Mouse (Mus musculus) olfactory bulb, adult 2 months (tissue): Measurements from ENCODE around the gene Ptprt. TPM values are rescaled to one million over a fixed set of nuclear protein-coding genes. Genes with fewer than 3 reads are reported as not detected.

ENCODE experiments used
- H3K27ac ChIP-seq: fragments of 200-500 bp; 2 replicates; pipeline ENCODE4 v1.5.1; 2012; ENCODE audit warnings: low read depth, low read length; ENCODE audit not compliant: insufficient read depth
- H3K4me1 ChIP-seq: fragments of 200-500 bp; 2 replicates; pipeline ENCODE4 v1.6.1; 2012; ENCODE audit warnings: low read length; ENCODE audit not compliant: control insufficient read depth, insufficient read depth
- H3K4me3 ChIP-seq: fragments of 200-500 bp; 2 replicates; pipeline ENCODE4 v1.5.1; 2012; ENCODE audit warnings: mild to moderate bottlenecking, low read depth, low read length, moderate library complexity; ENCODE audit not compliant: insufficient read depth
- CTCF ChIP-seq: fragments of 200-500 bp; IDR thresholded peaks from 2 replicates; pipeline ENCODE4 v1.5.1; 2012; ENCODE audit warnings: low read depth, mild to moderate bottlenecking, low read length, moderate library complexity; ENCODE audit not compliant: insufficient read depth
- POLR2A ChIP-seq: fragments of 200-500 bp; IDR thresholded peaks from 2 replicates; pipeline ENCODE4 v1.6.1; 2012; ENCODE audit warnings: mild to moderate bottlenecking, low read depth, low read length, moderate library complexity; ENCODE audit not compliant: insufficient read depth
- WGBS: fragments of 180-500 bp; shearing (Covaris S2); methylation state at CpG from one replicate; pipeline ENCODE4 v1.1.7; 2018; 5-methylcytosine and 5-hydroxymethylcytosine counted together
- polyA plus RNA-seq: library from polyadenylated mRNA; stranded (reverse); fragments of >200 nt; gene quantifications from 2 replicates; pipeline ENCODE4 v1.2.4, GENCODE M21; 2012; ENCODE audit warnings: low replicate concordance; ENCODE audit not compliant: missing spikeins, insufficient read depth, insufficient read length

Gene Ptprt
- polyA plus RNA-seq, 1 experiment = 33.3 TPM

- TF ChIP-seq CTCF (no peak), POLR2A (no peak)
- H3K4me1 ChIP-seq = peaks cover 10% of the 10 kb centered on the region
- WGBS = 57% methylated on average over 4 of the region's 4 CpGs
- H3K27ac ChIP-seq = no peak overlapping the region
- no peak overlapping the region for H3K4me3 ChIP-seq
Observed at GRCm38 (mm10) chr2:162661733-162662132, 786 bp upstream of the Ptprt start.

- H3K27ac ChIP-seq = 0 out of 2 replicates have a peak overlapping the region, but pooled peaks have one; percentile 16
- TF ChIP-seq POLR2A = no peak
- no peak for TF ChIP-seq CTCF
- under 1% methylated on average over 57 of the region's 57 CpGs for WGBS
- peak overlapping the region; percentile 76 for H3K4me3 ChIP-seq
- H3K4me1 ChIP-seq = peaks cover 10% of the 10 kb centered on the region
Observed at GRCm38 (mm10) chr2:162660231-162660940, 561 bp downstream of the Ptprt start.

- under 1% methylated on average over 18 of the region's 18 CpGs for WGBS
- H3K27ac ChIP-seq = 0 out of 2 replicates have a peak overlapping the region, but pooled peaks have one; percentile 47
- peak; percentile 90 for TF ChIP-seq CTCF
- TF ChIP-seq POLR2A = no peak
- H3K4me3 ChIP-seq = peak overlapping the region; percentile 76
- H3K4me1 ChIP-seq = peaks cover 10% of the 10 kb centered on the region
Observed at GRCm38 (mm10) chr2:162658997-162659396, 1.9 kb downstream of the Ptprt start.

- H3K4me3 ChIP-seq = no peak overlapping the region
- H3K27ac ChIP-seq = no peak overlapping the region
- TF ChIP-seq POLR2A (no peak), CTCF (no peak)
- H3K4me1 ChIP-seq = peaks cover 13% of the 10 kb centered on the region
- 33% methylated on average over 7 of the region's 7 CpGs for WGBS
Observed at GRCm38 (mm10) chr2:162657541-162657940, 3.4 kb downstream of the Ptprt start.

GRCm38 (mm10) chr2:162654416-162654815, 6.5 kb downstream of the Ptprt start:
- Histone ChIP-seq H3K4me1 (peaks cover 5% of the 10 kb centered on the region), H3K4me3 (no peak overlapping the region), H3K27ac (no peak overlapping the region)
- TF ChIP-seq CTCF (no peak), POLR2A (no peak)
- WGBS = 90% methylated on average over 4 of the region's 4 CpGs

- no peak for TF ChIP-seq CTCF
- no peak for TF ChIP-seq POLR2A
Observed at GRCm38 (mm10) chr2:162638676-162639075, 22.3 kb downstream of the Ptprt start.

GRCm38 (mm10) chr2:162637537-162637936, 23.4 kb downstream of the Ptprt start:
- H3K27ac ChIP-seq = no peak overlapping the region
- WGBS = 74% methylated on average over 1 of the region's 1 CpGs
- no peak for TF ChIP-seq POLR2A
- TF ChIP-seq CTCF = no peak

More at GRCm38 (mm10) chr2:162638676-162639075, 22.3 kb downstream of the Ptprt start:
- H3K4me1 ChIP-seq = peaks cover 13% of the 10 kb centered on the region; the same call in 1 of the 2 replicates
- peak overlapping the region; percentile 7; the same call in 1 of the 2 replicates for H3K27ac ChIP-seq
- no peak overlapping the region for H3K4me3 ChIP-seq
- 59% methylated on average over 4 of the region's 4 CpGs for WGBS

GRCm38 (mm10) chr2:162636387-162637009, 24.4 kb downstream of the Ptprt start:
- TF ChIP-seq CTCF = no peak
- TF ChIP-seq POLR2A = no peak
- Histone ChIP-seq H3K4me3 (no peak overlapping the region), H3K27ac (0 out of 2 replicates have a peak overlapping the region, but pooled peaks have one; percentile 49), H3K4me1 (peaks cover 13% of the 10 kb centered on the region; the same call in 1 of the 2 replicates)
- WGBS = 42% methylated on average over 9 of the region's 9 CpGs

More at GRCm38 (mm10) chr2:162637537-162637936, 23.4 kb downstream of the Ptprt start:
- Histone ChIP-seq H3K4me1 (peaks cover 13% of the 10 kb centered on the region; the same call in 1 of the 2 replicates), H3K4me3 (no peak overlapping the region)

- no peak overlapping the region for H3K27ac ChIP-seq
- TF ChIP-seq CTCF = no peak
- TF ChIP-seq POLR2A = no peak
- H3K4me1 ChIP-seq = peaks cover 16% of the 10 kb centered on the region
- WGBS = 62% methylated on average over 5 of the region's 5 CpGs
- H3K4me3 ChIP-seq = no peak overlapping the region
Observed at GRCm38 (mm10) chr2:162634901-162635300, 26.0 kb downstream of the Ptprt start.
